Mouse (Mus musculus): Measurements from ENCODE around the gene Exoc4. TPM values are rescaled to one million over a fixed set of nuclear protein-coding genes. Genes with fewer than 3 reads are reported as not detected.

Gene Exoc4
- total and polyA plus RNA-seq, 3 experiments = 31.2 to 46.4 (median 41.9) TPM

DNA sequence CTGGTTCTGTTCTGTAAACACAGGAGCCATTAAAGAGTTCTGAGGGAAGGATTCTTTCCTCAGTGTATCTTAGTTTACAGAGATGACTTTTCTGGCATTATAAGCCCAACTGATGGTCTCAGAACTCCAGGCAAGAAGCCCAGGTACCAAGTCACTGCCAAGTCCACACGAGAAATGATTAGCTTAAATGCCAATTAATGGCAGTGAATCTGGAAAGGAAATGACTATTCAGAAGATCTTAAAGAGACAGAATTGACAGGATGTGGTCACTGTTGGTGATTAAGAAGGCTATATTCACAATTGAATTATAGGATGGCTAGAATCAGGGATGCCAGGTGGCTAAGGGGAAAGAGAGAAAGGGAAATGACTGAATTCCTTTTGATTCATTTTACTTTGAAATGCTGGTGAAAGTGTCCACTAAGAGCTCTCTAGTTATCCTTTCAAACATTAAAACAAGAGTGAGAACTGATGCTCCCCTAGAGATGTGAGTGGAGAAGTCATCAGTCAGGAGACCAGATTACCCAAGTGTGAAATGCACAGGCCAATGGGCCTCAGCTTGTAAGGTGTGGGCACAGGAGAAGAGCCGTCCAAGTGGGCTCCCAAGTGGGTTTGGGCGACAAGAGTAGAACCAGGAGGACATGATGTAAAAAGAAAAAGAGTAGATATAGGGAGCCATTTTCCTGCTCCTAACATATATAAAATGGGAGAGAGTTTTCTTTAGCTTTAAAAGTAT lies 587.3 kb downstream of the Exoc4 start:
- in situ Hi-C loops (cut with MboI; ENCODE audit: low pct_ligation_motif_present, low pct_unique_long_range_greater_than_20kb, low sequenced_read_pairs) (no loop called here), dilution Hi-C loops (cut with MboI; ENCODE audit: extremely low pct_ligation_motif_present, extremely low pct_unique_long_range_greater_than_20kb, low sequenced_read_pairs) (no loop called here)
- H3K9ac ChIP-seq (ENCODE audit: insufficient read depth, low read depth) = no peak overlapping the region
- no peaks in the 10 kb centered on the region for H3K9me3 ChIP-seq (replicated peaks; ENCODE audit: low read length)
- DNase-seq (ENCODE audit: extremely low read depth) = no peak
- peaks cover 0 to 4% of the 10 kb centered on the region in 2 experiments for H3K36me3 ChIP-seq (replicated peaks in 1 of 2; ENCODE audit: control insufficient read depth in 1 of 2, insufficient read depth in 1 of 2, low read length in 1 of 2)
- H3K27ac ChIP-seq (ENCODE audit: insufficient read depth, low read depth) = no peak overlapping the region
- no peaks in the 10 kb centered on the region for H3K27me3 ChIP-seq (replicated peaks)
- no peak overlapping the region for H3K4me2 ChIP-seq (ENCODE audit: insufficient read depth, low read depth, poor library complexity, severe bottlenecking)
- TF ChIP-seq MAFK (IDR thresholded peaks at IDR 0.05; ENCODE audit: insufficient replicate concordance, low read length) (no peak), ZC3H11A (IDR thresholded peaks at IDR 0.05; ENCODE audit: low read depth, low read length) (no peak), PAX5 (IDR thresholded peaks at IDR 0.05; ENCODE audit: low read length) (no peak), UBTF (IDR thresholded peaks at IDR 0.05; ENCODE audit: low read depth, low read length) (no peak), MAX (IDR thresholded peaks at IDR 0.05; ENCODE audit: low read length) (no peak)
- peaks cover 0 to 14% of the 10 kb centered on the region in 2 experiments; a peak in 2 of 4 replicates for H3K4me1 ChIP-seq (ENCODE audit: control insufficient read depth in 1 of 2, insufficient read depth in 2 of 2)
- no peak overlapping the region for H3K4me3 ChIP-seq (replicated peaks in 1 of 3; ENCODE audit: low read depth in 2 of 3, low read length in 2 of 3, poor library complexity in 1 of 3)
- H3K79me2 ChIP-seq (replicated peaks; ENCODE audit: control insufficient read depth, extremely low read depth, insufficient read depth, poor library complexity, severe bottlenecking) = no peaks in the 10 kb centered on the region

DNA sequence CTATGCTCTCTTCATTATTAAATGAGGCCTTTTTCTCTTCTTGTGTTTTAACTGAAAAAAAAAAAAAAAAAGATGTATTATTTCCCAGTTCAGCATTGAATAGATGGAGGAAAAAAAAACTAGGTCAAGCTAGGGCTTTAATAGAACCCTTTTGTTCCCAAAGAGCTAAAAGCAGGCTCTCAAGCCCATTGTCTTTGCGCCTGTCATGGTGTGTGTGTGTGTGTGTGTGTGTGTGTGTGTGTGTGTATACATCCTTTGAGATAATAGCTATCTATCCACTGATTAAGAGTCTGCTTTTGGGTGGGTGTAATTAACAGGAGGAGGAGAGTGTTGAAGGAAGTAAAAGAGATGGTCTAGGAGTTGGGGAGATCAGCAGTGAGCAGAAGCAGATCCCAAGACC lies 594.0 kb downstream of the Exoc4 start:
- TF ChIP-seq HCFC1 (IDR thresholded peaks at IDR 0.05; ENCODE audit: low read depth, low read length) (no peak), E2F4 (IDR thresholded peaks at IDR 0.05; ENCODE audit: insufficient replicate concordance, low read depth, low read length) (no peak), MAZ (IDR thresholded peaks at IDR 0.05; ENCODE audit: low read depth, low read length) (no peak), BHLHE40 (IDR thresholded peaks at IDR 0.05; ENCODE audit: low read depth, low read length) (no peak), UBTF (IDR thresholded peaks at IDR 0.05; ENCODE audit: low read depth, low read length) (no peak), NRF1 (IDR thresholded peaks at IDR 0.05; ENCODE audit: low read depth, low read length) (no peak), MEF2A (IDR thresholded peaks at IDR 0.05; ENCODE audit: borderline replicate concordance, low read depth, low read length) (no peak), JUN (IDR thresholded peaks at IDR 0.05; ENCODE audit: insufficient read depth, low read depth, low read length) (no peak), ZKSCAN1 (IDR thresholded peaks at IDR 0.05; ENCODE audit: borderline replicate concordance, low read depth, low read length) (no peak), USF2 (conservative IDR thresholded peaks at IDR 0.05; ENCODE audit: low read depth, low read length) (no peak), MAX (IDR thresholded peaks at IDR 0.05; ENCODE audit: low read length) (no peak), NELFE (IDR thresholded peaks at IDR 0.05; ENCODE audit: low read depth, low read length) (no peak), JUND (conservative IDR thresholded peaks at IDR 0.05; ENCODE audit: low read depth, low read length) (no peak), SIN3A (IDR thresholded peaks at IDR 0.05; ENCODE audit: low read length) (no peak), IRF4 (IDR thresholded peaks at IDR 0.05; ENCODE audit: low read depth, low read length) (no peak), TCF12 (IDR thresholded peaks at IDR 0.05; ENCODE audit: low read depth, low read length) (no peak), CTCF (conservative IDR thresholded peaks at IDR 0.05 in 1 of 2, IDR thresholded peaks at IDR 0.05 in 1 of 2; ENCODE audit: low read depth in 2 of 2, low read length in 2 of 2) (no peak), ETS1 (conservative IDR thresholded peaks at IDR 0.05; ENCODE audit: low read depth, low read length) (no peak), SMC3 (IDR thresholded peaks at IDR 0.05; ENCODE audit: low read depth, low read length) (no peak)
- no peak for DNase-seq (ENCODE audit: extremely low read depth)
- Histone ChIP-seq H3K27me3 (replicated peaks) (no peaks in the 10 kb centered on the region), H3K27ac (ENCODE audit: insufficient read depth, low read depth) (no peak overlapping the region), H3K4me2 (ENCODE audit: insufficient read depth, low read depth, poor library complexity, severe bottlenecking) (no peak overlapping the region), H3K36me3 (replicated peaks in 1 of 2; ENCODE audit: control insufficient read depth in 1 of 2, insufficient read depth in 1 of 2, low read length in 1 of 2) (peaks cover 0 to 4% of the 10 kb centered on the region in 2 experiments), H3K79me2 (replicated peaks; ENCODE audit: control insufficient read depth, extremely low read depth, insufficient read depth, poor library complexity, severe bottlenecking) (no peaks in the 10 kb centered on the region), H3K4me1 (ENCODE audit: control insufficient read depth in 1 of 2, insufficient read depth in 2 of 2) (peaks cover 0 to 10% of the 10 kb centered on the region in 2 experiments; a peak in 2 of 4 replicates), H3K9ac (ENCODE audit: insufficient read depth, low read depth) (no peak overlapping the region), H3K4me3 (replicated peaks in 1 of 3; ENCODE audit: low read depth in 2 of 3, low read length in 2 of 3, poor library complexity in 1 of 3) (no peak overlapping the region), H3K9me3 (replicated peaks; ENCODE audit: low read length) (no peaks in the 10 kb centered on the region)
- dilution Hi-C loops (cut with MboI; ENCODE audit: extremely low pct_ligation_motif_present, extremely low pct_unique_long_range_greater_than_20kb, low sequenced_read_pairs) (no loop called here), in situ Hi-C loops (cut with MboI; ENCODE audit: low pct_ligation_motif_present, low pct_unique_long_range_greater_than_20kb, low sequenced_read_pairs) (no loop called here)
